Mouse (Mus musculus): Measurements from ENCODE around the gene Olfr193. TPM values are rescaled to one million over a fixed set of nuclear protein-coding genes. Genes with fewer than 3 reads are reported as not detected.
"Not testable (repeated sequence)": the region's sequence is repeated elsewhere in the genome, so short reads cannot be mapped to it uniquely, and the experiment has no call there.

Gene Olfr193
- polyA plus RNA-seq, 1 experiment from 2014 or later: not detected

- DNase-seq: no peak
- no peak overlapping the region for H3K4me3 ChIP-seq (replicated peaks)
- H3K36me3 ChIP-seq: no peaks in the 10 kb centered on the region
- no peak for ATAC-seq (ENCODE audit: low read depth)
- H3K9me3 ChIP-seq (replicated peaks): no peaks in the 10 kb centered on the region
- H3K4me1 ChIP-seq (replicated peaks): no peaks in the 10 kb centered on the region
- H3K4me2 ChIP-seq: no peak overlapping the region
- no peaks in the 10 kb centered on the region for H3K27me3 ChIP-seq
- H3K27ac ChIP-seq: no peak overlapping the region
- H3K9ac ChIP-seq: no peak overlapping the region
These were observed 39.9 kb downstream of the Olfr193 start for GRCm38 (mm10) chr16:59071755-59072154.

GRCm38 (mm10) chr16:59062411-59062810, 49.3 kb downstream of the Olfr193 start:
- not testable (repeated sequence) for H3K4me1 ChIP-seq (replicated peaks); H3K9me3 ChIP-seq (replicated peaks); H3K27me3 ChIP-seq; H3K36me3 ChIP-seq; H3K27ac ChIP-seq; ATAC-seq (ENCODE audit: low read depth); H3K4me3 ChIP-seq (replicated peaks); H3K9ac ChIP-seq; H3K4me2 ChIP-seq; DNase-seq
- 38% methylated on average over 3 of the region's 3 CpGs for WGBS (ENCODE audit: insufficient replicate concordance)

Other genes starting within 250 kb of the Olfr193 start
- gene Olfr177, start 237.1 kb downstream of the Olfr193 start, polyA plus RNA-seq (2015; fragmentation: Nextera tagmentation; extraction: Ambion mirVana): not detected in 2 replicates
- not detected in 2 replicates for gene Olfr178, start 219.8 kb downstream of the Olfr193 start, polyA plus RNA-seq (2015; fragmentation: Nextera tagmentation; extraction: Ambion mirVana)
- not detected in 2 replicates for gene Olfr181, start 183.1 kb downstream of the Olfr193 start, polyA plus RNA-seq (2015; fragmentation: Nextera tagmentation; extraction: Ambion mirVana)
- not detected in 2 replicates for gene Olfr180, start 182.5 kb downstream of the Olfr193 start, polyA plus RNA-seq (2015; fragmentation: Nextera tagmentation; extraction: Ambion mirVana)
- gene Olfr183, start 116.5 kb downstream of the Olfr193 start, polyA plus RNA-seq (2015; fragmentation: Nextera tagmentation; extraction: Ambion mirVana): not detected in 2 replicates
- not detected in 2 replicates for gene Olfr186, start 81.6 kb downstream of the Olfr193 start, polyA plus RNA-seq (2015; fragmentation: Nextera tagmentation; extraction: Ambion mirVana)
- gene Olfr187, start 72.1 kb downstream of the Olfr193 start, polyA plus RNA-seq (2015; fragmentation: Nextera tagmentation; extraction: Ambion mirVana): not detected in 2 replicates
- not detected in 2 replicates for gene Olfr190, start 33.9 kb downstream of the Olfr193 start, polyA plus RNA-seq (2015; fragmentation: Nextera tagmentation; extraction: Ambion mirVana)
- gene Olfr191, start 22.1 kb downstream of the Olfr193 start, polyA plus RNA-seq (2015; fragmentation: Nextera tagmentation; extraction: Ambion mirVana): not detected in 2 replicates
- gene Olfr194, start 9.2 kb upstream of the Olfr193 start, polyA plus RNA-seq (2015; fragmentation: Nextera tagmentation; extraction: Ambion mirVana): not detected in 2 replicates
- not detected in 2 replicates for gene Olfr195, start 35.2 kb upstream of the Olfr193 start, polyA plus RNA-seq (2015; fragmentation: Nextera tagmentation; extraction: Ambion mirVana)
- gene Olfr196, start 58.6 kb upstream of the Olfr193 start, polyA plus RNA-seq (2015; fragmentation: Nextera tagmentation; extraction: Ambion mirVana): not detected in 2 replicates
- gene Olfr198, start 91.7 kb upstream of the Olfr193 start, polyA plus RNA-seq (2015; fragmentation: Nextera tagmentation; extraction: Ambion mirVana): not detected in 2 replicates
- not detected in 2 replicates for gene Olfr199, start 107.9 kb upstream of the Olfr193 start, polyA plus RNA-seq (2015; fragmentation: Nextera tagmentation; extraction: Ambion mirVana)
- 0.15 and 0.31 TPM in 2 replicates for gene Olfr201, start 160.8 kb upstream of the Olfr193 start, polyA plus RNA-seq (2015; fragmentation: Nextera tagmentation; extraction: Ambion mirVana)
- gene Olfr202, start 174.9 kb upstream of the Olfr193 start, polyA plus RNA-seq (2015; fragmentation: Nextera tagmentation; extraction: Ambion mirVana): not detected in 2 replicates
- not detected in 2 replicates for gene Olfr203, start 187.0 kb upstream of the Olfr193 start, polyA plus RNA-seq (2015; fragmentation: Nextera tagmentation; extraction: Ambion mirVana)
- gene Olfr204, start 206.4 kb upstream of the Olfr193 start, polyA plus RNA-seq (2015; fragmentation: Nextera tagmentation; extraction: Ambion mirVana): not detected in 2 replicates
- gene Olfr205, start 219.3 kb upstream of the Olfr193 start, polyA plus RNA-seq (2015; fragmentation: Nextera tagmentation; extraction: Ambion mirVana): not detected in 2 replicates
- gene Olfr206, start 237.4 kb upstream of the Olfr193 start, polyA plus RNA-seq (2015; fragmentation: Nextera tagmentation; extraction: Ambion mirVana): not detected in 2 replicates